Mouse (Mus musculus) stomach, postnatal 0 days (tissue): ENCODE measurements around the gene Rnf214. TPM values are rescaled to one million over a fixed set of nuclear protein-coding genes. Genes with fewer than 3 reads are reported as not detected.

Experiments
- ATAC-seq: fragments of 200-750 bp; cut with Nextera tagmentation; 2 replicates; pipeline ENCODE4 v1.8.0; 2017; ENCODE audit not compliant: low FRiP score, low TSS enrichment
- DNase-seq: peaks from one replicate; pipeline ENCODE4 v3.0.0-alpha.2; 2016; ENCODE audit warnings: low spot score
- H3K27ac ChIP-seq: fragments of 300-500 bp; sonication (generic); replicated peaks from 2 replicates; pipeline ENCODE4 v1.5.1; 2014; ENCODE audit warnings: mild to moderate bottlenecking, control low read depth
- H3K27me3 ChIP-seq: fragments of 300-500 bp; sonication (generic); 2 replicates; pipeline ENCODE4 v1.6.1; 2014; ENCODE audit warnings: low read length; ENCODE audit not compliant: control insufficient read depth, insufficient read depth
- H3K36me3 ChIP-seq: fragments of 300-500 bp; sonication (generic); 2 replicates; pipeline ENCODE4 v1.6.1; 2014; ENCODE audit warnings: low read length, mixed read lengths; ENCODE audit not compliant: control insufficient read depth, insufficient read depth
- H3K4me1 ChIP-seq: fragments of 300-500 bp; sonication (generic); replicated peaks from 2 replicates; pipeline ENCODE4 v1.6.1; 2014; ENCODE audit warnings: antibody characterized with exemption; ENCODE audit not compliant: control insufficient read depth, insufficient read depth
- H3K4me2 ChIP-seq: fragments of 300-500 bp; sonication (generic); replicated peaks from 2 replicates; pipeline ENCODE4 v1.6.1; 2014; ENCODE audit warnings: low read depth, mild to moderate bottlenecking, control low read depth, moderate library complexity
- H3K4me3 ChIP-seq: fragments of 300-500 bp; sonication (generic); 2 replicates; pipeline ENCODE4 v1.5.1; 2014; ENCODE audit warnings: low read depth, low read length, control low read depth
- H3K9ac ChIP-seq: fragments of 300-500 bp; sonication (generic); 2 replicates; pipeline ENCODE4 v1.6.1; 2014; ENCODE audit warnings: mild to moderate bottlenecking, low read length, control low read depth, mixed read lengths
- H3K9me3 ChIP-seq: fragments of 300-500 bp; sonication (generic); 2 replicates; pipeline ENCODE4 v1.6.1; 2016; ENCODE audit warnings: low read length; ENCODE audit not compliant: control insufficient read depth
- CTCF ChIP-seq: IDR thresholded peaks from 2 replicates; pipeline ENCODE4 v1.5.1; 2016; ENCODE audit warnings: antibody characterized with exemption, low read depth, mild to moderate bottlenecking, moderate library complexity
- EP300 ChIP-seq: optimal IDR thresholded peaks from 2 replicates; pipeline ENCODE3; 2016; ENCODE audit warnings: antibody characterized with exemption
- WGBS: fragments of 180-500 bp; shearing (Covaris S2); extraction: QIAGEN DNeasy Blood & Tissue Kit; methylation state at CpG from one replicate; pipeline ENCODE4 v1.1.7; 2014; 5-methylcytosine and 5-hydroxymethylcytosine counted together
- polyA plus RNA-seq: library from polyadenylated mRNA; unstranded; fragments of >200 nt; fragmentation: Nextera tagmentation; extraction: Ambion mirVana; gene quantifications from 2 replicates; pipeline ENCODE4 v1.2.1, GENCODE M21; 2015

The Rnf214 gene
- polyA plus RNA-seq, 1 experiment from 2014 or later = 22.3 TPM

DNA sequence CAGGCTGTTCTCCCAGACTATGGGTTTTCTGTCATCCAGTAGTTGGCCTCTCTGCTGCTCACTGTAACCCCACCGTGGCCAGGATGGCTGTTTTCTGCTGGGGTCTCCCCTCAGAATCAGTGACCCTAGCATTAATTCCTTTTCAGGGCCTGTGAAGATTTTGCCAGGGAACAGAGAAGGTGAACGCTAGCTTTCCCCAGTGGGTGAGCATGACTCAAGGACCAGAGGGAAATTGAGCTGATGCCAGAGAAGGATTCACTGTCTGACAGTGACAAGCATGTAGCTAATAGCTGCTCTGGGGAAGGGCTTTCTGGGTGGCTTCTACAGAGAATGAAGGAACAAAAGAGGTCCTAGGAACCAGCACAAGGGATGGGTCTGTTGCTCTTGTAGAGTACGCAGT, 61.2 kb downstream of the Rnf214 start:
- TF ChIP-seq EP300 (no peak), CTCF (no peak)
- no peak for DNase-seq
- Histone ChIP-seq H3K36me3 (no peaks in the 10 kb centered on the region), H3K27me3 (no peaks in the 10 kb centered on the region), H3K4me2 (no peak overlapping the region), H3K4me3 (no peak overlapping the region), H3K9me3 (no peaks in the 10 kb centered on the region), H3K4me1 (peaks cover 8% of the 10 kb centered on the region), H3K9ac (no peak overlapping the region), H3K27ac (no peak overlapping the region)
- ATAC-seq = no peak
- WGBS = 72% methylated on average over 3 of the region's 3 CpGs

DNA sequence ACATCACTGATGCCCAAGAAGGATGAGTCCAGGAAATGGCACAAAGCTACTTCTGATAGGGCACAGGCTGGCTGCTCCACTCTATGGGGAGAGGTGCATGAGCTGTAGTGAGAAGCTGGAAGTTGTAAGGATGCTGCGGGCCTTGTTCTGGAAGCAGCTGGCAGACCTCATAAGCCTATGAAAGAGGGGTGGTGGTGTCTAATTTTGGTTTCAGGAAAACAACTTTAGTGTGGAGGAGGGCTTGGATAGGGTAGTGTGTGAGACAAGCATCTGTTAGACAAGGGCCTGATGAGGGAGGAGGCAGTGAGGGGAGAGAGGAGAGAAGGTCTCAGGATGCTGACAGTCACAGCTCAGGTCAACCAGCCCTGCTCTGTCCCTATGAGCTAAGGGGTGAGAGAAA, 62.9 kb downstream of the Rnf214 start:
- Histone ChIP-seq H3K4me2 (no peak overlapping the region), H3K27me3 (no peaks in the 10 kb centered on the region), H3K27ac (no peak overlapping the region), H3K4me3 (no peak overlapping the region), H3K4me1 (peaks cover 8% of the 10 kb centered on the region; the same call in 1 of the 2 replicates), H3K9me3 (no peaks in the 10 kb centered on the region), H3K9ac (no peak overlapping the region), H3K36me3 (no peaks in the 10 kb centered on the region)
- TF ChIP-seq EP300 = no peak
- TF ChIP-seq CTCF = no peak
- DNase-seq = no peak
- WGBS = 72% methylated on average over 1 of the region's 1 CpGs
- ATAC-seq = no peak

DNA sequence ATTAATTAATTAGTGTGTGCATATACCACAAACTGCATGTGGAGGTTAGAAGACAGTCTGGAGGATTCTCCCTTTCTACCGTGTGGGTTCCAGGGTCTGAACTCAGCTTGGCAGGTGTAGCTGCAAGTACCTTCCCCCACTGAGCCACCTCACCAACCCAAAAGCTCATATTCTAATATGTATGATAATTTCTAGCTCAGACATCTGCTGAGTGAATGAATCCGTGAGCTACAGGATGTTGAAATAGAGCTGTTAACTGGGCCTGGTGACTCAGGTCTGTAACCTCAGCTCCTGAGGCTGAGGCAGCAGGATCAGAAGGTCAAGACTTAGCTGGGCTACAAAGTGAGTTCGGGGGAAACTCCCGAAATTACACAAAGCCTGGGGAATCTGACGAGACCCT, 63.7 kb downstream of the Rnf214 start:
- Histone ChIP-seq H3K9ac (no peak overlapping the region), H3K4me1 (peaks cover 8% of the 10 kb centered on the region; the same call in 1 of the 2 replicates), H3K4me3 (no peak overlapping the region), H3K36me3 (no peaks in the 10 kb centered on the region), H3K9me3 (no peaks in the 10 kb centered on the region), H3K4me2 (no peak overlapping the region), H3K27me3 (no peaks in the 10 kb centered on the region), H3K27ac (no peak overlapping the region)
- WGBS = 77% methylated on average over 5 of the region's 5 CpGs
- no peak for ATAC-seq
- TF ChIP-seq CTCF (no peak), EP300 (no peak)
- DNase-seq = no peak

GRCm38 (mm10) chr9:45841458-45841857, 65.3 kb downstream of the Rnf214 start:
- no peak for DNase-seq
- Histone ChIP-seq H3K4me1 (peaks cover 8% of the 10 kb centered on the region; the same call in 1 of the 2 replicates), H3K27me3 (no peaks in the 10 kb centered on the region), H3K4me2 (peak overlapping the region; percentile 95; the same call in 1 of the 2 replicates), H3K4me3 (no peak overlapping the region), H3K9ac (no peak overlapping the region), H3K36me3 (no peaks in the 10 kb centered on the region), H3K9me3 (no peaks in the 10 kb centered on the region), H3K27ac (no peak overlapping the region)
- TF ChIP-seq EP300 (no peak), CTCF (no peak)
- 47% methylated on average over 6 of the region's 6 CpGs for WGBS
- ATAC-seq = no peak

DNA sequence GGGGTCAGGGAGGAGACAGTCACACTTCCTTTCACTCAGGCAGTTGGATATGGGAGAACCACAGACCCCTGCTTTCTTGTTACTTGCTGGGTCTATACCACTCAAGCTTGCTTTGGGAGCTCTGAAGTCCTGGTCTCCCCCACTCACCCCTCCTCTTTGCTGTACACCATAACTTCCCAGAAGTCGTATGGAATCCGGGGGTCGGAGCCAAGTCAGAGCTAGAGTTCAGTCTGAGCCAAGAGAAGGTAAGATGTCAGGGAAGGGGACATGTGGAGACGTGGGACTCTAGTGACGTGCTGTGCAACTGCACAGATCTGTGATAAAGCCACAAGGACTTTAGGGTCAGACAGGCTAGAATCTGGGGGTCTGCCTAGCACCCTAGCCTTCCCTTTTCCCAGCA, 66.4 kb downstream of the Rnf214 start:
- Histone ChIP-seq H3K36me3 (no peaks in the 10 kb centered on the region), H3K4me3 (peak overlapping the region; percentile 85; the same call in 1 of the 2 replicates), H3K4me2 (peak overlapping the region; percentile 95), H3K27me3 (no peaks in the 10 kb centered on the region), H3K4me1 (peaks cover 8% of the 10 kb centered on the region; the same call in 1 of the 2 replicates), H3K9me3 (no peaks in the 10 kb centered on the region), H3K27ac (no peak overlapping the region), H3K9ac (peak overlapping the region; percentile 84)
- TF ChIP-seq CTCF (no peak), EP300 (no peak)
- DNase-seq (no peak), ATAC-seq (0 out of 2 replicates have a peak, but pooled peaks have one; percentile 4)
- WGBS = 47% methylated on average over 5 of the region's 5 CpGs

DNA sequence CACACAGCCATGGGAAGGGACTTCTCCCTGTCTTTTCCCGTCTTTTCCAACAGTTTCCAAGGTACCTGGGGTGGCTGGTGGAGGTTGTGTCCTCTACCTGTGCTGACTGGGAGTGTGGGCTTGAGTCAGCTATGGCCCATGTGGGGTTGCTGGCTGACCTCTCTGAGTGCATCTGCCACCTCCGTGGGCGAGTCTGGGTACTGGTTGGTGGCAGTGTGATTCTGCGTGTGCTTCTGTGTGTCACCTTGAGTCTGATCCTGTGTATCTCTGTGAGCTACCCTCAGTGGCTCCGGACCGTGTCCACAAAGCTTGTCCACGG, 66.8 kb downstream of the Rnf214 start:
- ATAC-seq = peak; percentile 28; the same call in 1 of the 2 replicates
- WGBS = 51% methylated on average over 7 of the region's 7 CpGs

More for the DNA sequence above, 66.8 kb downstream of the Rnf214 start:
- no peak for DNase-seq
- no peaks in the 10 kb centered on the region for H3K27me3 ChIP-seq
- peaks cover 8% of the 10 kb centered on the region; the same call in 1 of the 2 replicates for H3K4me1 ChIP-seq
- H3K4me3 ChIP-seq = peak overlapping the region; percentile 85
- TF ChIP-seq EP300 (no peak), CTCF (no peak)
- H3K4me2 ChIP-seq = peak overlapping the region; percentile 95
- no peak overlapping the region for H3K27ac ChIP-seq
- H3K36me3 ChIP-seq = no peaks in the 10 kb centered on the region
- no peaks in the 10 kb centered on the region for H3K9me3 ChIP-seq
- H3K9ac ChIP-seq = peak overlapping the region; percentile 84
